Mouse (Mus musculus) kidney, postnatal 4 days (tissue): ENCODE results near the gene Coro7.

ENCODE experiments used
- DNase-seq, 2 experiments: peaks; one replicate each; pipeline ENCODE4 v3.0.0; 2021; ENCODE audit warnings: mixed read lengths in 2 of 2

Gene Coro7

GRCm38 (mm10) chr16:4647651-4648141 lies 31.9 kb downstream of the Coro7 start:
- peak; percentile 63 to 75 for DNase-seq

DNA sequence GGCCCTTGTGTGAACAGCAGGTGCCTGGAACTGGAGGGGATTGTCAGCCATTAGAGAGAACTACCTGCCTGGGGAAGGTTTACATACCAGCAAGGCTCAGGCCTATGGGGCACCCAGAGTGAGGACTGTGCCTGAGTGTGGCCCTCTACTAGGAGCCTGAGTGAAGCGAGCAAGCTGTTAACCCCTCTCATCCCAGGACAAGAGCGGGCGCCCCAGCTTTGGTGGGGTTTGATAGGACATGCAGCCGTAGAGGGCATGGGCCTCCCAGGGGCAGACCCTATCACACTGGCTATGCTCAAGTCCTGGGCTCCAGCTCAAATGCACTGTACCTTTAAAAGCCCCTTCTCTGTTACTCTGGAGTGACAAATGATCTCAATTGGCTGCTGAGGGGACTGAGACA lies 32.7 kb downstream of the Coro7 start:
- DNase-seq = no peak

- DNase-seq = no peak
Observed at GRCm38 (mm10) chr16:4645867-4646266, 33.7 kb downstream of the Coro7 start.

GRCm38 (mm10) chr16:4643670-4644419 lies 35.7 kb downstream of the Coro7 start:
- peak; percentile 65 to 74 for DNase-seq

- no peak for DNase-seq
Observed at GRCm38 (mm10) chr16:4642937-4643336, 36.6 kb downstream of the Coro7 start.

- DNase-seq = peak; percentile 80 to 89
Observed at GRCm38 (mm10) chr16:4642190-4642589, 37.4 kb downstream of the Coro7 start.

DNA sequence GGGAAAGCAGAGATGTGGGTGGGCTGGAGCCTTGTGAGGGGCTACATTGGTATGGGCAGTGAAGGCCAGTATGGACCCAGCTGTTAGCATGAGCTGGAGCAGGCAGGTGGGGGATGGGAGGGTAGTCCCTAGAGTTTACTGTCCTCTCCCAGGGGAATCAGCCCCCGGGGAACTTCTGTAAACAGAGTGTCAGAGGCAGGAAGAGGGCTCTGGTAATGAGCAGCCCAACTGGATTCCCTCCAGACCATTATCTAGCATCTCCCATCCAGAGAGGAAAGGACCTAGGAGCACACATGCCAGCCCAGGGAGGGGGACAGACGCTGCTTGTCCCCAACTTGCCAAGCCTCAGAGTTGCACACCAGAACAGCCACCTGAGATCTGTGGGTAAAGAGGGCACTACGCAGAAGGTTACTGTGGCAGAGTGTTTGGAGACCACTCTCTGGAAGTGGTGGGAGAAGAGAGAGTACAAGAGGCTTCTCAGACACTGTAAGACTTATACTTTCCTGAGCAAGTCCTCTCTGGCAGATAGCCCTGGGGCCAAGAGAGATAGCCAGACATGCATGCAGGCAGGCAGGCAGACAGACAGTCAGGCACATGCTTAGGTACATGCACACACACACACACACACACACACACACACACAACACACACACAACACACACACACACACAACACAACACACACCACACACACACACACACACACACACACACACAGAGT lies 38.3 kb downstream of the Coro7 start:
- peak; percentile 54 to 58 for DNase-seq

- peak; percentile 65 to 79 for DNase-seq
Observed at GRCm38 (mm10) chr16:4640267-4641005, 39.1 kb downstream of the Coro7 start.

- DNase-seq = peak; percentile 94 to 96
Observed at GRCm38 (mm10) chr16:4639831-4640237, 39.7 kb downstream of the Coro7 start, which contains the start of the genes Vasn and Dnaja3. Gene Vasn, plus strand, starts transcription at chr16:4639941. Gene Dnaja3, plus strand, starts transcription at chr16:4639989.

DNA sequence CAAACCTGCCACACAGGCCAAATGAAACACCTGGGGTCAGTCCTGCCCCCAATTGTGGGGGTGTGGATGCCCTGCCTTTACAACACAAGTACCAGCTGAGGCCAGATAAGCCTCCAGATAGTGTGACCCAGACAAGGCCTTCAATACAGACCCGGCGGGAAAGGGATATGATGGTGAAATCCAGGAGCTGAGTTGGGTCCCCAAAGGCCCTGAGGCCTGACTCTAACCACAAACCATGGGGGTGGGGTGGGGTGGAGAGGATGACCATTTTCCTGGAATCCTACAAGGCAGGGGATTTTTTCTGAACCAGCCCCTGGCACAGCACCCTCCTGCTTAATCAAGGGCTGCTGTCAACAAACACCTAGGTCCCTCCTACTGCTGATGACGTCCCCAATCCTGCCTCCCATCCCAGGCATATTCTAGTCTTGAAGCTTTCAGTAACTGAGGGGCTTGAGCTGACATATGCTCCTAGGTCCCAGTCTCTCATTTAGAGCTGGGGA lies 40.6 kb downstream of the Coro7 start:
- no peak for DNase-seq

GRCm38 (mm10) chr16:4635760-4636159 lies 43.8 kb downstream of the Coro7 start:
- peak in 1 of 2 experiments; percentile 56 for DNase-seq

- no peak for DNase-seq
Observed at GRCm38 (mm10) chr16:4634681-4635080, 44.9 kb downstream of the Coro7 start.

DNA sequence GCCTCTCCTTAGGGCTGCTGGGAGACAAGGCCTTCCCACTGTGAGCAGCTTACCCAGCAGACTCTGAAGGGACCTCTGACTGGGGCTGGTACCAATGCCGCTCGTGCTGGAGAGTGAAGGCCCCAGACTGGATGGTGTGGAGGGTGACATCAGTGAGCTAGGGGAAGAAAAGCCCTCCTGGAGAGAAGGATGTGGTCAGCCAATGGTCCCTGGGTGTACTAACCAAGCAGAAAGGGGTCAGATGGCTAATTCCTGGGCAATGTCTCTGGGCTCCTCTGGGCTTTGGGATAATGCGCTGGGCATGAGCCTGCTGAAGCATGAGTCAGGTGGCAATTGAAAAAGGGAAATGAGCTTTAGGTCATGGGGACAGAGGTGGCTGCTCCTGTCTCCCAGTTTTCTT lies 45.9 kb downstream of the Coro7 start:
- DNase-seq = no peak

GRCm38 (mm10) chr16:4632050-4632449 lies 47.5 kb downstream of the Coro7 start:
- DNase-seq = peak; percentile 76 to 81

DNA sequence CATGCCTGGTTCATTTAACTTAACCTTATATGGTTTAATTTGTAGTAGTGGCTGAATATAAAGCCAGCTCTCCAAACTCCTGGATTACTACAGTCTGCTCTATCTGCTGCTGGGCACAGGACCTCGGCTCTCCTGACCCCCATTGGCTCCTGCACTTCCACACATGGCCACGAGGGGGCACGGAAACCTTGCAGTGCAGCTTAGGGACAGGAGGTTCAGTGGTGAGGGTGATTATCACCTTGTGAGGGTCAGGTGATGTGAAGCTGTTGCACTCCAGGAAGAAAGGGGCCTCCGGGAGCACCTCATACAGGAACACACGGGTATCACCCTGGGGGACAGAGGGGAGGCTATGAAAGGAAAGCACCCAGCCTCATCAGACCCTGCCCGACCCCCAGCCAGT lies 49.6 kb downstream of the Coro7 start:
- peak; percentile 92 for DNase-seq

GRCm38 (mm10) chr16:4628898-4629419 lies 50.6 kb downstream of the Coro7 start:
- no peak for DNase-seq

DNA sequence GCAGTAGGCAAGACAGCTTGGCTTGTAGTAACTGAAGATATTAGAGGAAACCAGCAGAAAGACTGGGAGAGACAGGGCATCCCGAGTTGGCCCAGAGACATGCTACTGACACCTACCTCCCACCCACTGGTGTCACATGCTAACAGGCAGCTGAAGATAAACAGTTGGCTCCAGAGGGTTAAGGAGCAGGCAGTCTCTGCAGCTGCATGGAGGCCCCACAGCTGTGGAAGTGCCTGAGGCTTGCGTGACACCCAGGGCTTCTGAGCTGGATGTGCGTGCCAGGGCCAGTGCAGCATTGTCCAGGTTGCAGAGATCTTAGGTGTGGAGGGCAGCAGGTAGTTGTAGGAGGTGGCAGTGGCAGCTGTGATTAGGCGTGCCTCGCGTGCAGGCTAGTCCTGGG lies 52.5 kb downstream of the Coro7 start:
- no peak for DNase-seq

- DNase-seq = peak; percentile 94 to 96
Observed at GRCm38 (mm10) chr16:4624481-4625110, 55.0 kb downstream of the Coro7 start, which contains the start of gene Pam16. Gene Pam16, minus strand, starts transcription at chr16:4624988.

DNA sequence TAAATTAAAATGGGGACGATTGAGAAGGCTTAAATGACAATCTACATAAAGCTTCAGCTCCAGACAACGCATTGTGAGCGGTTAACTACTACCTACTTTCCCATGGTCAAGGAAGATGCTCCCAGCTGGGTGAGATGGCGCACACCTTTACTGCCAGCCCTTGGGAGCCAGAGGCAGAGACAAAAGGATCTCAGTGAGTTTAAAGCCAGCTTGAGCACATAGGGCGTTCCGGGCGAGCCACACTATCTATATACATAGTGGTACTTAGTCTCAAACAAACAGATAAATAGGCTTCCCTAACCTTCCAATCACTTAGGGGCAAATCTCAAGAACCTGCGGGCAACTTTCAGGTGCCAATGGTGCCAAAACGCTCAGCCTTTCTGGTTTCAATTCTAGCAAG lies 55.5 kb downstream of the Coro7 start:
- DNase-seq = no peak

DNA sequence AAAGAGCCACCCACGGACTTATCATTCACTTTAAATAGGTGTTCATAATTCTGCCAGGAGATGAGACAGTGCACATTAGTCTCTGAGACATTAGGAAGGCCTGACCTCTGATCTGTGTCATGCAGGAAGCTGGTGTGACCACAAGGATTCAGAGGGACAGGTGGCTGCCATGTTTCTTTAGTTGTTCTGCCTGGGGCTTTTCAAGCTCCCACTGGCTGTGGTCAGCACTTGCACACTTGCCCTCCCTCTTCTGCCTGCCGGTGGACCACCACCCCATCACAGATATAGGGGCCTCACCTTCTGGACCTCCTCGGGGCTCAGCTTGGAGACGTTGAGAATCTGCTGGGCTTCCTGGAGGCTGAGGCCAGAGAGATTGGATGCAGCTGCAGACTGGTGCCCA lies 62.7 kb downstream of the Coro7 start:
- DNase-seq = no peak

- DNase-seq = no peak
Observed at GRCm38 (mm10) chr16:4615297-4615696, 64.3 kb downstream of the Coro7 start.

DNA sequence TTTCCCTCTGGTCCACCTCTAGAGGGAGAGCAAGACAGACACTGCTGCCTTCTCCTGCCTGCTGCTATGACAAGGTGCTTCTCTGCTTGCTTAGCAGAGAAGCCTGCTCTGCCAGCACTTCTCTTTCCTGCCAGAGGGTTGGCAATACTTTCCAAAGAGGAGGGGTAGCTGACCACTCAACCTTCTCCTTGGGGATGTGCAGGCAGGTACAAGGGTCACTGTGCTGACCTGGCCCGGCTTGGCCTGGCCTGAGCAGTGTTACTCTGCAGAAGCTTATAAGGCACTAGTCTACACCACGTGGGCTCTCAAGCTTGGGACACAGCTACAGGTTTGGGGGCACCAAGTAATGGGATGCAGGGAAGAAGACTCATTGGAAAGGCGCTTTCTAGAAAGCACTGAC lies 64.9 kb downstream of the Coro7 start:
- DNase-seq = peak; percentile 36 to 59
